Mouse (Mus musculus) C2C12 (cell line): ENCODE results near the gene Gm4553. TPM values are rescaled to one million over a fixed set of nuclear protein-coding genes. Genes with fewer than 3 reads are reported as not detected.
"Not testable (repeated sequence)": the region's sequence is repeated elsewhere in the genome, so short reads cannot be mapped to it uniquely, and the experiment has no call there.

Experiments
- H3K27me3 ChIP-seq: one replicate; pipeline ENCODE4 v1.6.1; 2011; ENCODE audit not compliant: control insufficient read depth, insufficient read depth, insufficient read length
- H3K36me3 ChIP-seq: one replicate; pipeline ENCODE4 v1.6.1; 2011; ENCODE audit not compliant: control insufficient read depth, insufficient read depth
- H3K4me3 ChIP-seq: one replicate; pipeline ENCODE4 v1.5.1; 2011; ENCODE audit warnings: mild to moderate bottlenecking, control low read depth; ENCODE audit not compliant: poor library complexity, insufficient read depth, severe bottlenecking
- H3K79me2 ChIP-seq: one replicate; pipeline ENCODE4 v1.6.1; 2011; ENCODE audit not compliant: control insufficient read depth, insufficient read depth
- H3K79me3 ChIP-seq: one replicate; pipeline ENCODE4 v1.6.1; 2011; ENCODE audit warnings: low read depth, control low read depth
- H3ac ChIP-seq: one replicate; pipeline ENCODE3; 2011; ENCODE audit warnings: low read depth; ENCODE audit not compliant: control insufficient read depth, insufficient read length
- CEBPB ChIP-seq: IDR thresholded peaks from one replicate; pipeline ENCODE4 v1.6.1; 2011; ENCODE audit warnings: low read depth, mild to moderate bottlenecking, control low read depth, moderate library complexity
- CTCF ChIP-seq: IDR thresholded peaks from one replicate; pipeline ENCODE4 v1.5.1; 2011; ENCODE audit not compliant: control insufficient read depth, insufficient read depth, insufficient read length
- FOSL1 ChIP-seq: IDR thresholded peaks from one replicate; pipeline ENCODE4 v1.8.0; 2011; ENCODE audit warnings: mild to moderate bottlenecking, low read length; ENCODE audit not compliant: poor library complexity, insufficient read depth, severe bottlenecking
- MAX ChIP-seq: IDR thresholded peaks from one replicate; pipeline ENCODE4 v1.6.1; 2011; ENCODE audit warnings: mild to moderate bottlenecking, control low read depth
- MYOG ChIP-seq: IDR thresholded peaks from one replicate; pipeline ENCODE4 v1.6.1; 2011; ENCODE audit not compliant: control insufficient read depth, insufficient read length; ENCODE audit errors: extremely low read depth
- polyA plus RNA-seq: library from polyadenylated mRNA; unstranded; fragments of >200 nt; fragmentation: generic; extraction: Trizol; gene quantifications from one replicate; pipeline ENCODE4 v1.2.1, GENCODE M21; 2012; ENCODE audit warnings: missing spikeins

Gene Gm4553
- polyA plus RNA-seq, 1 experiment: not detected

DNA sequence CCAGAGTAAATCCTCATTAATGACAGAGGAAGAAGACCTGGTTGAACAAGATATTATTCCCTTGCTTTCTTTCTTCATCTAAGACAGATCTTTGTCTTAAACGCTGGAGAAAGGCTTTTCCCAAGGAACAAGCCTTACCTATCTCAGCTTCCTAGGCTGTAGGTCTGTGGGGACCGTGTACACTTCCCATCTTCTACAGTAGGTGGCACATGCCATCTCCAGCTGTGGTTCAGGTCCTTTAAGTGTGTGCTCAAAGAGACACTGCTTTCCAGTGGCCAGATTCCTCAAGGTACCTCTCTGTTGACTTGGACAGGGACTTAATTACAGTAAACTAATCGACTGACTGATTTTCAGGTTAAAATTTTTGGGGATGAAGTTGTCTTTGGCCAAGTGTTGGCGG, 36.7 kb downstream of the Gm4553 start:
- Histone ChIP-seq H3K36me3 (no peaks in the 10 kb centered on the region), H3K27me3 (peaks cover 33% of the 10 kb centered on the region), H3K79me3 (no peaks in the 10 kb centered on the region), H3K79me2 (no peaks in the 10 kb centered on the region), H3ac (no peak overlapping the region), H3K4me3 (no peak overlapping the region)
- TF ChIP-seq MYOG: no peak
- no peak for TF ChIP-seq FOSL1
- no peak for TF ChIP-seq CTCF

DNA sequence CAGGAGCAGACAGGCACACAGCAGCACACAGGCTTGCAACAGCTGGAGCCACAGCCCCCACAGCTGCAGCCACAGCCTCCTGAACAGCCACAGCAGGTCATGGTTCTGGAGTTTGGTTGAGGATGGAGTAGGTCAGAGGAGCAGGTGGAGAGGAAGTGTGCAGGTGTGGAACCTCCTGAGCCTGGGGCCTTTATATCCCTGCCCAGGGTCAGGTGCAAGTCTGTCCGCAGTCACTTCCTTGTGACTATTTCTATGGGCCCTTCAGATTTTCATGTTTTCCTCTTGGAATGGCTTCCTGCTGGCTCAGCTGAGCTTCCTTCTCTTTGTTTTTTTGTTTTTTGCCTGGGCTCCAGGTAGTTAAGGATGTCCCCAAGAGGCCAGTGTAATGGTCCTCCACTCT, 44.9 kb downstream of the Gm4553 start, which contains the start of gene Gm45618:
Gm45618 (minus strand) TSS at position 101 of the 400 bp plus-strand sequence.
- H3K27me3 ChIP-seq: peaks cover 26% of the 10 kb centered on the region
- not testable (repeated sequence) for H3K36me3 ChIP-seq, H3K4me3 ChIP-seq, H3K79me3 ChIP-seq, H3ac ChIP-seq, H3K79me2 ChIP-seq

DNA sequence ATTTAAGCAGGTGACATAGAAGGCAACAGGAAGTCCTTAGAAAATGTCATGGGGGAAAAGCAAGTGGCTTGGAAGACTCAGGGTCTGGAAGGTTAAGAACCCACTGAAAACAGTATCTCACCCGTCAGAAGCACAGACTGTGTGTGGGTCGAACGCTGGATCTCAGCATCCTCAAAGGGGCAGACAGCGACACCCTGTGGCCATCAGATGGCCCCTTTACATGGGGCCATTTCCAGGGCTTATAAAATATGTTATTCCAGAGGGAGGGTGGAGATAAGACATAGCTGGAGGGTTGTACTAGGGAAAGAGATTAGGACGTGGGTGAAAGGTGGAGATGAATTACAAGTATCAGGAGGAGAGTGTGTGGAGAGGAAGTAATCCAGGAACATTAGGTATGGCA, 45.9 kb downstream of the Gm4553 start:
- Histone ChIP-seq H3ac (no peak overlapping the region), H3K4me3 (no peak overlapping the region), H3K79me3 (no peaks in the 10 kb centered on the region), H3K79me2 (no peaks in the 10 kb centered on the region), H3K36me3 (no peaks in the 10 kb centered on the region), H3K27me3 (peaks cover 25% of the 10 kb centered on the region)
- no peak for TF ChIP-seq CEBPB
- TF ChIP-seq MAX: no peak
- TF ChIP-seq CTCF: peak; percentile 34

Other genes starting within 250 kb of the Gm4553 start
- 29.5 TPM for gene Tollip, start 247.2 kb downstream of the Gm4553 start, polyA plus RNA-seq
- 0.05 TPM for gene Brsk2, start 216.0 kb downstream of the Gm4553 start, polyA plus RNA-seq
- gene Mob2, start 104.7 kb downstream of the Gm4553 start, polyA plus RNA-seq: 27.5 TPM
- 2.1 TPM for gene Dusp8, start 69.9 kb downstream of the Gm4553 start, polyA plus RNA-seq
- gene Gm45618, start 45.0 kb downstream of the Gm4553 start, polyA plus RNA-seq: not detected
- not detected for gene Gm39115, start 29.7 kb downstream of the Gm4553 start, polyA plus RNA-seq
- gene Gm45337, start 21.1 kb downstream of the Gm4553 start, polyA plus RNA-seq: not detected
- not detected for gene Gm29735, start 8.6 kb downstream of the Gm4553 start, polyA plus RNA-seq
- not detected for gene Krtap5-2, start 10.3 kb upstream of the Gm4553 start, polyA plus RNA-seq
- gene Gm10153, start 24.6 kb upstream of the Gm4553 start, polyA plus RNA-seq: not detected
- not detected for gene Krtap5-3, start 35.6 kb upstream of the Gm4553 start, polyA plus RNA-seq
- not detected for gene Gm7579, start 46.1 kb upstream of the Gm4553 start, polyA plus RNA-seq
- gene Krtap5-5, start 64.2 kb upstream of the Gm4553 start, polyA plus RNA-seq: not detected
- gene Gm40460, start 75.3 kb upstream of the Gm4553 start, polyA plus RNA-seq: not detected
- not detected for gene Gm2431, start 92.6 kb upstream of the Gm4553 start, polyA plus RNA-seq
- not detected for gene Gm4559, start 108.6 kb upstream of the Gm4553 start, polyA plus RNA-seq
- gene Krtap5-1, start 131.4 kb upstream of the Gm4553 start, polyA plus RNA-seq: not detected
- 0.04 TPM for gene Krtap5-4, start 137.8 kb upstream of the Gm4553 start, polyA plus RNA-seq
- gene Ifitm10, start 208.0 kb upstream of the Gm4553 start, polyA plus RNA-seq: 2.0 TPM
- not detected for gene Gm49369, start 216.9 kb upstream of the Gm4553 start, polyA plus RNA-seq
- gene Ctsd, start 222.3 kb upstream of the Gm4553 start, polyA plus RNA-seq: 384 TPM